20 mouse cellular contexts compared by ENCODE assay signal in the genomic region with DNA sequence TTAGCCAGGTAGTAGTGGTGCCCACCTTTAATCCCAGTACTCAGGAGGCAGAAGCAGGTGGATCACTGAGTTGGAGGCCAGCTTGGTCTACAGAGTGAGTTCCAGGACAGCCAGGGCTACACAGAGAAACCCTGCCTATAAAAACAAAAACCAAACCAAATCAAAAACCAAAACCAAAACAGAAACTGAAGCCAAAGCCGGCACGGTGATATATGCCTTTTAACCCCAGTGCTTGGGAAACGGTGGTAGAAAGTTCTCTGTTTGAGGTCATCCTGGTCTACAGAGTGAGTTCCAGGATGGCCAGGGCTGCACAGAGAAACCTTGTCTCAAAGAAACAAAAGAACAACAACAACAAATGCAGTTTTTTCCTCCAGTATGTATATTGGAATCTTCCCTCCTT. TPM values are rescaled to one million over a fixed set of nuclear protein-coding genes. Genes with fewer than 3 reads are reported as not detected.
A peak's percentile ranks its signal among the peaks of the same experiment; 100 is the strongest.
DNase-seq lines count a peak whose midpoint lies in the region; ATAC-seq lines count a peak whose summit lies in the region.
"Had no signal": no experiment of that assay in that cellular context is flagged by ENCODE, and none has a peak within 500 bp of the region (broad histone marks: within the 10 kb centered on the region; RNA-seq: fewer than 3 reads in every experiment).

No protein-coding gene starts in this region.

- H3K4me3 ChIP-seq in heart, embryonic 10.5 days, result no peak overlapping the region
- H3K4me3 ChIP-seq: embryonic facial prominence, embryonic 12.5 days; gastrocnemius, adult 2 months; hindbrain, embryonic 10.5 days had no signal

- H3K4me1 ChIP-seq in heart, embryonic 10.5 days, result peaks cover 4% of the 10 kb centered on the region; the same call in 1 of the 2 replicates
- H3K4me1 ChIP-seq: embryonic facial prominence, embryonic 12.5 days had no signal

- no peak for ATAC-seq in erythroblast, adult 5-6 weeks (replicated peaks; ENCODE audit: low FRiP score, poor library complexity, severe bottlenecking)
- ATAC-seq: forebrain, embryonic 14.5 days; intestine, postnatal 0 days had no signal

- peak; percentile 70 for DNase-seq in heart, embryonic 10.5 days (ENCODE audit: low spot score)
- no peak for DNase-seq in heart, postnatal 14 days
- DNase-seq in CD4-positive, CD25-positive, alpha-beta regulatory T cell, adult 2 months (ENCODE audit: low read depth, low spot score), result peak; percentile 18
- peak; percentile 67 for DNase-seq in induced T-regulatory cell, adult 2 months (ENCODE audit: low read depth)
- DNase-seq in splenic B cell, adult 2 months (ENCODE audit: low read depth, low spot score), result peak; percentile 20
- DNase-seq in spleen, postnatal 4 days (ENCODE audit: low spot score in 2 of 2), result no peak
- DNase-seq: adrenal gland, postnatal 10 days; cerebellum, adult 11 months; cerebellum, adult 8-10 months; cerebellum, postnatal 14 days; embryo, embryonic 11 days; gastrocnemius, adult 2 months; gastrocnemius, postnatal 25 days had no signal

- H3K36me3 ChIP-seq in heart, embryonic 10.5 days, result no peaks in the 10 kb centered on the region
- no peaks in the 10 kb centered on the region for H3K36me3 ChIP-seq in splenic B cell, adult 2 months (ENCODE audit: control insufficient read depth, insufficient read depth, low read length, poor library complexity, severe bottlenecking)
- H3K36me3 ChIP-seq: embryonic facial prominence, embryonic 12.5 days; G1E; hindbrain, embryonic 10.5 days had no signal

- no peaks in the 10 kb centered on the region for H3K9me3 ChIP-seq in heart, embryonic 10.5 days
- H3K9me3 ChIP-seq: embryonic facial prominence, embryonic 12.5 days; G1E; hindbrain, embryonic 10.5 days had no signal

- 85% methylated on average over 3 of the region's 3 CpGs for WGBS in heart, embryonic 10.5 days

- H3K27me3 ChIP-seq in heart, embryonic 10.5 days (ENCODE audit: insufficient read depth, poor library complexity, severe bottlenecking), result no peaks in the 10 kb centered on the region
- H3K27me3 ChIP-seq in splenic B cell, adult 2 months (ENCODE audit: control insufficient read depth, insufficient read depth, low read length, poor library complexity, severe bottlenecking), result no peaks in the 10 kb centered on the region
- H3K27me3 ChIP-seq: embryonic facial prominence, embryonic 12.5 days had no signal

- H3K27ac ChIP-seq in heart, embryonic 10.5 days, result no peak overlapping the region
- H3K27ac ChIP-seq: embryonic facial prominence, embryonic 12.5 days; gastrocnemius, adult 2 months; hindbrain, embryonic 10.5 days; hindbrain, embryonic 14.5 days had no signal

- intact Hi-C loops in heart, postnatal 14 days (cut with DNase I), result no loop called here

RNA-seq across cellular contexts. Expression of gene Ccdc171, which starts 13.1 kb away (rescaled TPM):
- polyA plus RNA-seq in heart, embryonic 10.5 days (2016; fragmentation: Nextera tagmentation; extraction: Ambion mirVana), result 3.3 and 4.0 TPM in 2 replicates
- total RNA-seq in heart, postnatal 14 days (2021), result 1 to 10 TPM; 1.2 to 1.3 TPM
- total RNA-seq in erythroblast, adult 5-6 weeks (2015; ENCODE audit: low replicate concordance), result 1.5 and 5.8 TPM in 2 replicates
- total RNA-seq in erythroblast, adult 5-6 weeks (2017; ENCODE audit: low replicate concordance), result 1.8 and 3.2 TPM in 2 replicates

RNA-seq across cellular contexts. Expression of gene Psip1, which starts 26.0 kb away (rescaled TPM):
- polyA plus RNA-seq in heart, embryonic 10.5 days (2016; fragmentation: Nextera tagmentation; extraction: Ambion mirVana), result 96.6 and 148 TPM in 2 replicates
- total RNA-seq in heart, postnatal 14 days (2021), result 10 to 100 TPM; 19.0 to 24.4 TPM
- total RNA-seq in erythroblast, adult 5-6 weeks (2015; ENCODE audit: low replicate concordance), result 52.1 and 60.8 TPM in 2 replicates
- 57.2 and 81.7 TPM in 2 replicates for total RNA-seq in erythroblast, adult 5-6 weeks (2017; ENCODE audit: low replicate concordance)

Comparison
In these comparisons a context has a peak if more than half of its experiments do, and no peak if none do; other contexts are left out.
1. DNase-seq: peak in heart, embryonic 10.5 days (single experiment), CD4-positive, CD25-positive, alpha-beta regulatory T cell, adult 2 months (single experiment), induced T-regulatory cell, adult 2 months (single experiment) and splenic B cell, adult 2 months (single experiment); none in heart, postnatal 14 days (0 of 2) and spleen, postnatal 4 days (0 of 2).